Mouse (Mus musculus) gastrocnemius, adult 18-20 months (tissue): ENCODE results near the gene Usp29. TPM values are rescaled to one million over a fixed set of nuclear protein-coding genes. Genes with fewer than 3 reads are reported as not detected.
A peak's percentile ranks its signal among the peaks of the same experiment; 100 is the strongest.

ENCODE experiments used
- DNase-seq: peaks from one replicate; pipeline ENCODE4 v3.0.0; 2021; ENCODE audit warnings: low spot score
- total RNA-seq, 2 experiments: library from RNA; stranded (reverse); gene quantifications; 2 replicates each; pipeline ENCODE4 v1.2.3; 2021

Gene Usp29
- total RNA-seq, 2 experiments from 2014 or later, result 0.39 TPM; not detected in 1

GRCm38 (mm10) chr7:6816706-6817376, 86.5 kb downstream of the Usp29 start:
- DNase-seq, result no peak

GRCm38 (mm10) chr7:6820296-6820695, 89.9 kb downstream of the Usp29 start:
- no peak for DNase-seq

GRCm38 (mm10) chr7:6822633-6823032, 92.3 kb downstream of the Usp29 start:
- DNase-seq, result peak; percentile 17

GRCm38 (mm10) chr7:6823673-6824072, 93.3 kb downstream of the Usp29 start:
- DNase-seq, result no peak

GRCm38 (mm10) chr7:6825966-6826647, 95.7 kb downstream of the Usp29 start:
- peak; percentile 63 for DNase-seq

GRCm38 (mm10) chr7:6829148-6829547, 98.8 kb downstream of the Usp29 start:
- no peak for DNase-seq

GRCm38 (mm10) chr7:6834950-6835349, 104.6 kb downstream of the Usp29 start:
- no peak for DNase-seq

- DNase-seq, result no peak
Observed at GRCm38 (mm10) chr7:6835351-6835750, 105.0 kb downstream of the Usp29 start.

- DNase-seq, result no peak
Observed at GRCm38 (mm10) chr7:6837297-6837925, 107.0 kb downstream of the Usp29 start.

- no peak for DNase-seq
Observed at GRCm38 (mm10) chr7:6837926-6838554, 107.7 kb downstream of the Usp29 start.

GRCm38 (mm10) chr7:6840860-6841259, 110.5 kb downstream of the Usp29 start:
- DNase-seq, result no peak

GRCm38 (mm10) chr7:6849495-6849894, 119.1 kb downstream of the Usp29 start:
- DNase-seq, result no peak

GRCm38 (mm10) chr7:6850321-6850720, 119.9 kb downstream of the Usp29 start:
- no peak for DNase-seq

- no peak for DNase-seq
Observed at GRCm38 (mm10) chr7:6851256-6851655, 120.9 kb downstream of the Usp29 start.

- DNase-seq, result no peak
Observed at GRCm38 (mm10) chr7:6851717-6852503, 121.5 kb downstream of the Usp29 start.

GRCm38 (mm10) chr7:6855613-6856405, 125.4 kb downstream of the Usp29 start:
- no peak for DNase-seq

- no peak for DNase-seq
Observed at GRCm38 (mm10) chr7:6858694-6859270, 128.4 kb downstream of the Usp29 start.

- no peak for DNase-seq
Observed at GRCm38 (mm10) chr7:6860689-6861088, 130.3 kb downstream of the Usp29 start.

- DNase-seq, result no peak
Observed at GRCm38 (mm10) chr7:6866351-6866750, 136.0 kb downstream of the Usp29 start.

- DNase-seq, result no peak
Observed at GRCm38 (mm10) chr7:6868831-6869230, 138.5 kb downstream of the Usp29 start.
